Mouse (Mus musculus): Measurements from ENCODE around the gene Crat. TPM values are rescaled to one million over a fixed set of nuclear protein-coding genes. Genes with fewer than 3 reads are reported as not detected.

Crat gene
- polyA plus RNA-seq, 1 experiment from 2014 or later: 21.9 TPM

GRCm38 (mm10) chr2:30414681-30415080, 932 bp downstream of the Crat start:
- Histone ChIP-seq H3K4me1 (replicated peaks) (peaks cover 54% of the 10 kb centered on the region), H3K4me3 (replicated peaks) (peak overlapping the region; percentile 92), H3K4me2 (replicated peaks) (peak overlapping the region; percentile 76), H3K27ac (0 out of 2 replicates have a peak overlapping the region, but pooled peaks have one; percentile 95), H3K27me3 (no peaks in the 10 kb centered on the region), H3K9me3 (no peaks in the 10 kb centered on the region), H3K9ac (replicated peaks) (peak overlapping the region; percentile 97), H3K36me3 (peaks cover 26% of the 10 kb centered on the region)
- ATAC-seq: peak; percentile 2; the same call in 1 of the 2 replicates
- WGBS: 46% methylated on average over 5 of the region's 5 CpGs

GRCm38 (mm10) chr2:30414101-30414500, 1.5 kb downstream of the Crat start:
- H3K27me3 ChIP-seq: no peaks in the 10 kb centered on the region
- 0 out of 2 replicates have a peak overlapping the region, but pooled peaks have one; percentile 52 for H3K9ac ChIP-seq (replicated peaks)
- no peak overlapping the region for H3K27ac ChIP-seq
- H3K4me3 ChIP-seq (replicated peaks): peak overlapping the region; percentile 92
- 87% methylated on average over 4 of the region's 4 CpGs for WGBS
- H3K4me1 ChIP-seq (replicated peaks): peaks cover 51% of the 10 kb centered on the region
- H3K9me3 ChIP-seq: no peaks in the 10 kb centered on the region
- no peak for ATAC-seq
- H3K36me3 ChIP-seq: peaks cover 32% of the 10 kb centered on the region
- H3K4me2 ChIP-seq (replicated peaks): peak overlapping the region; percentile 76

- peaks cover 43% of the 10 kb centered on the region for H3K4me1 ChIP-seq (replicated peaks)
- H3K4me3 ChIP-seq (replicated peaks): 0 out of 2 replicates have a peak overlapping the region, but pooled peaks have one; percentile 0
- no peaks in the 10 kb centered on the region for H3K27me3 ChIP-seq
- H3K27ac ChIP-seq: no peak overlapping the region
- H3K9me3 ChIP-seq: no peaks in the 10 kb centered on the region
- H3K9ac ChIP-seq (replicated peaks): peak overlapping the region; percentile 52; the same call in 1 of the 2 replicates
- H3K36me3 ChIP-seq: peaks cover 40% of the 10 kb centered on the region
- peak overlapping the region; percentile 76 for H3K4me2 ChIP-seq (replicated peaks)
- ATAC-seq: no peak
- WGBS: 83% methylated on average over 16 of the region's 16 CpGs
These were observed 2.3 kb downstream of the Crat start for GRCm38 (mm10) chr2:30413038-30413973.

- WGBS: 95% methylated on average over 5 of the region's 5 CpGs
- Histone ChIP-seq H3K9me3 (no peaks in the 10 kb centered on the region), H3K4me2 (replicated peaks) (no peak overlapping the region), H3K27ac (no peak overlapping the region), H3K4me1 (replicated peaks) (peaks cover 19% of the 10 kb centered on the region), H3K36me3 (peaks cover 76% of the 10 kb centered on the region), H3K4me3 (replicated peaks) (no peak overlapping the region), H3K9ac (replicated peaks) (no peak overlapping the region), H3K27me3 (no peaks in the 10 kb centered on the region)
- ATAC-seq: no peak
These were observed 6.0 kb downstream of the Crat start for GRCm38 (mm10) chr2:30409454-30410176.

- H3K36me3 ChIP-seq: peaks cover 86% of the 10 kb centered on the region
- no peak for ATAC-seq
- H3K9me3 ChIP-seq: no peaks in the 10 kb centered on the region
- H3K27ac ChIP-seq: no peak overlapping the region
- WGBS: 91% methylated on average over 8 of the region's 8 CpGs
- H3K27me3 ChIP-seq: no peaks in the 10 kb centered on the region
- H3K4me1 ChIP-seq (replicated peaks): peaks cover 8% of the 10 kb centered on the region
- H3K9ac ChIP-seq (replicated peaks): no peak overlapping the region
- H3K4me2 ChIP-seq (replicated peaks): no peak overlapping the region
- H3K4me3 ChIP-seq (replicated peaks): no peak overlapping the region
These were observed 7.0 kb downstream of the Crat start for GRCm38 (mm10) chr2:30408452-30409100.

GRCm38 (mm10) chr2:30407778-30408177, 7.8 kb downstream of the Crat start:
- H3K4me3 ChIP-seq (replicated peaks): no peak overlapping the region
- peaks cover 1% of the 10 kb centered on the region; the same call in 1 of the 2 replicates for H3K4me1 ChIP-seq (replicated peaks)
- peaks cover 92% of the 10 kb centered on the region for H3K36me3 ChIP-seq
- no peak overlapping the region for H3K4me2 ChIP-seq (replicated peaks)
- no peaks in the 10 kb centered on the region for H3K9me3 ChIP-seq
- ATAC-seq: no peak
- H3K27ac ChIP-seq: no peak overlapping the region
- H3K27me3 ChIP-seq: no peaks in the 10 kb centered on the region
- H3K9ac ChIP-seq (replicated peaks): no peak overlapping the region
- 92% methylated on average over 10 of the region's 10 CpGs for WGBS

GRCm38 (mm10) chr2:30407221-30407620, 8.4 kb downstream of the Crat start:
- Histone ChIP-seq H3K4me1 (replicated peaks) (no peaks in the 10 kb centered on the region), H3K9me3 (no peaks in the 10 kb centered on the region), H3K27me3 (no peaks in the 10 kb centered on the region), H3K27ac (no peak overlapping the region), H3K9ac (replicated peaks) (no peak overlapping the region), H3K4me3 (replicated peaks) (no peak overlapping the region), H3K4me2 (replicated peaks) (no peak overlapping the region), H3K36me3 (peaks cover 92% of the 10 kb centered on the region)
- ATAC-seq: no peak
- 94% methylated on average over 2 of the region's 2 CpGs for WGBS

GRCm38 (mm10) chr2:30403870-30404269, 11.7 kb downstream of the Crat start:
- Histone ChIP-seq H3K36me3 (peaks cover 84% of the 10 kb centered on the region), H3K9ac (replicated peaks) (no peak overlapping the region), H3K27me3 (no peaks in the 10 kb centered on the region), H3K4me1 (replicated peaks) (peaks cover 24% of the 10 kb centered on the region), H3K27ac (no peak overlapping the region), H3K4me3 (replicated peaks) (no peak overlapping the region), H3K4me2 (replicated peaks) (no peak overlapping the region), H3K9me3 (no peaks in the 10 kb centered on the region)
- WGBS: 77% methylated on average over 1 of the region's 1 CpGs
- ATAC-seq: no peak

- ATAC-seq: no peak
- Histone ChIP-seq H3K9me3 (no peaks in the 10 kb centered on the region), H3K36me3 (peaks cover 83% of the 10 kb centered on the region), H3K9ac (replicated peaks) (no peak overlapping the region), H3K4me2 (replicated peaks) (no peak overlapping the region), H3K27ac (no peak overlapping the region), H3K4me3 (replicated peaks) (no peak overlapping the region), H3K4me1 (replicated peaks) (peaks cover 34% of the 10 kb centered on the region), H3K27me3 (no peaks in the 10 kb centered on the region)
- 79% methylated on average over 2 of the region's 2 CpGs for WGBS
These were observed 12.8 kb downstream of the Crat start for GRCm38 (mm10) chr2:30402843-30403242.

- WGBS: 95% methylated on average over 9 of the region's 9 CpGs
- H3K4me3 ChIP-seq (replicated peaks): no peak overlapping the region
- no peak overlapping the region for H3K27ac ChIP-seq
- no peaks in the 10 kb centered on the region for H3K9me3 ChIP-seq
- no peak overlapping the region for H3K9ac ChIP-seq (replicated peaks)
- H3K4me2 ChIP-seq (replicated peaks): no peak overlapping the region
- peaks cover 83% of the 10 kb centered on the region for H3K36me3 ChIP-seq
- peaks cover 38% of the 10 kb centered on the region for H3K4me1 ChIP-seq (replicated peaks)
- ATAC-seq: no peak
- peaks cover 2% of the 10 kb centered on the region; the same call in 1 of the 2 replicates for H3K27me3 ChIP-seq
These were observed 13.2 kb downstream of the Crat start for GRCm38 (mm10) chr2:30402351-30402826.

GRCm38 (mm10) chr2:30401581-30401980, 14.0 kb downstream of the Crat start:
- Histone ChIP-seq H3K4me1 (replicated peaks) (peaks cover 38% of the 10 kb centered on the region), H3K9ac (replicated peaks) (0 out of 2 replicates have a peak overlapping the region, but pooled peaks have one; percentile 4), H3K9me3 (no peaks in the 10 kb centered on the region), H3K27ac (no peak overlapping the region), H3K4me2 (replicated peaks) (no peak overlapping the region), H3K27me3 (peaks cover 2% of the 10 kb centered on the region; the same call in 1 of the 2 replicates), H3K4me3 (replicated peaks) (no peak overlapping the region), H3K36me3 (peaks cover 83% of the 10 kb centered on the region)
- ATAC-seq: no peak
- WGBS: 81% methylated on average over 1 of the region's 1 CpGs
